Mouse (Mus musculus): ENCODE results near the gene Gm20388. TPM values are rescaled to one million over a fixed set of nuclear protein-coding genes. Genes with fewer than 3 reads are reported as not detected.
A peak's percentile ranks its signal among the peaks of the same experiment; 100 is the strongest.
"Not testable (repeated sequence)": the region's sequence is repeated elsewhere in the genome, so short reads cannot be mapped to it uniquely, and the experiment has no call there.

Gene Gm20388
- total RNA-seq, 2 experiments from 2014 or later, result 10.7 TPM; not detected in 1

GRCm38 (mm10) chr8:121418081-121418480 is 1507.4 kb downstream of the Gm20388 start:
- no peak for DNase-seq (ENCODE audit: low spot score in 2 of 2)

- DNase-seq (ENCODE audit: low spot score in 2 of 2), result no peak
These were observed 1508.9 kb downstream of the Gm20388 start for GRCm38 (mm10) chr8:121419551-121419950.

- no peak for DNase-seq (ENCODE audit: low spot score in 2 of 2)
These were observed 1510.4 kb downstream of the Gm20388 start for GRCm38 (mm10) chr8:121421009-121421408.

GRCm38 (mm10) chr8:121424080-121424479 is 1513.4 kb downstream of the Gm20388 start:
- DNase-seq (ENCODE audit: low spot score in 2 of 2), result no peak

GRCm38 (mm10) chr8:121424600-121424999 is 1514.0 kb downstream of the Gm20388 start:
- DNase-seq (ENCODE audit: low spot score in 2 of 2), result no peak

GRCm38 (mm10) chr8:121431499-121431898 is 1520.9 kb downstream of the Gm20388 start:
- no peak for DNase-seq (ENCODE audit: low spot score in 2 of 2)

GRCm38 (mm10) chr8:121433466-121433865 is 1522.8 kb downstream of the Gm20388 start:
- DNase-seq (ENCODE audit: low spot score in 2 of 2), result no peak

GRCm38 (mm10) chr8:121436656-121437055 is 1526.0 kb downstream of the Gm20388 start:
- no peak for DNase-seq (ENCODE audit: low spot score in 2 of 2)

- no peak for DNase-seq (ENCODE audit: low spot score in 2 of 2)
These were observed 1526.9 kb downstream of the Gm20388 start for GRCm38 (mm10) chr8:121437506-121437905.

GRCm38 (mm10) chr8:121438111-121438510 is 1527.5 kb downstream of the Gm20388 start:
- no peak for DNase-seq (ENCODE audit: low spot score in 2 of 2)

GRCm38 (mm10) chr8:121439351-121439750 is 1528.7 kb downstream of the Gm20388 start:
- no peak for DNase-seq (ENCODE audit: low spot score in 2 of 2)

- DNase-seq (ENCODE audit: low spot score in 2 of 2), result no peak
These were observed 1532.7 kb downstream of the Gm20388 start for GRCm38 (mm10) chr8:121443361-121443760.

- not testable (repeated sequence) for DNase-seq (ENCODE audit: low spot score in 2 of 2)
These were observed 1533.9 kb downstream of the Gm20388 start for GRCm38 (mm10) chr8:121444521-121444920.

- DNase-seq (ENCODE audit: low spot score in 2 of 2), result peak; percentile 22 to 37
These were observed 1534.4 kb downstream of the Gm20388 start for GRCm38 (mm10) chr8:121445027-121445471.

GRCm38 (mm10) chr8:121446133-121446532 is 1535.5 kb downstream of the Gm20388 start:
- DNase-seq (ENCODE audit: low spot score in 2 of 2), result no peak

- no peak for DNase-seq (ENCODE audit: low spot score in 2 of 2)
These were observed 1536.2 kb downstream of the Gm20388 start for GRCm38 (mm10) chr8:121446862-121447261.

GRCm38 (mm10) chr8:121450211-121450610 is 1539.6 kb downstream of the Gm20388 start:
- DNase-seq (ENCODE audit: low spot score in 2 of 2), result no peak

- DNase-seq (ENCODE audit: low spot score in 2 of 2), result no peak
These were observed 1540.9 kb downstream of the Gm20388 start for GRCm38 (mm10) chr8:121451404-121452076.

GRCm38 (mm10) chr8:121454737-121455136 is 1544.1 kb downstream of the Gm20388 start:
- DNase-seq (ENCODE audit: low spot score in 2 of 2), result no peak

GRCm38 (mm10) chr8:121461192-121461591 is 1550.6 kb downstream of the Gm20388 start:
- no peak for DNase-seq (ENCODE audit: low spot score in 2 of 2)

GRCm38 (mm10) chr8:121462092-121462491 is 1551.5 kb downstream of the Gm20388 start:
- no peak for DNase-seq (ENCODE audit: low spot score in 2 of 2)

- no peak for DNase-seq (ENCODE audit: low spot score in 2 of 2)
These were observed 1557.7 kb downstream of the Gm20388 start for GRCm38 (mm10) chr8:121468083-121469071.

Measured in layer of hippocampus, adult 18-20 months (tissue).